Mouse (Mus musculus) kidney, embryonic 15.5 days (tissue): ENCODE measurements around the gene 1700069L16Rik. TPM values are rescaled to one million over a fixed set of nuclear protein-coding genes. Genes with fewer than 3 reads are reported as not detected.

Experiments used
- ATAC-seq: fragments of 200-750 bp; cut with Nextera tagmentation; replicated peaks from 2 replicates; pipeline ENCODE4 v1.8.0; 2017; ENCODE audit warnings: moderate TSS enrichment; ENCODE audit not compliant: low FRiP score
- H3K27ac ChIP-seq: fragments of 300-500 bp; sonication (generic); 2 replicates; pipeline ENCODE4 v1.5.1; 2015; ENCODE audit warnings: mild to moderate bottlenecking, inconsistent platforms
- H3K27me3 ChIP-seq: fragments of 300-500 bp; sonication (generic); 2 replicates; pipeline ENCODE4 v1.6.1; 2015; ENCODE audit warnings: inconsistent platforms
- H3K36me3 ChIP-seq: fragments of 300-500 bp; sonication (generic); 2 replicates; pipeline ENCODE4 v1.6.1; 2015; ENCODE audit warnings: inconsistent platforms
- H3K4me1 ChIP-seq: fragments of 300-500 bp; sonication (generic); 2 replicates; pipeline ENCODE4 v1.6.1; 2015; ENCODE audit warnings: inconsistent platforms
- H3K4me2 ChIP-seq: fragments of 300-500 bp; sonication (generic); 2 replicates; pipeline ENCODE4 v1.6.1; 2015; ENCODE audit warnings: moderate library complexity, mild to moderate bottlenecking, inconsistent platforms
- H3K4me3 ChIP-seq: fragments of 300-500 bp; sonication (generic); replicated peaks from 2 replicates; pipeline ENCODE4 v1.5.1; 2015; ENCODE audit warnings: mild to moderate bottlenecking, inconsistent platforms
- H3K9ac ChIP-seq: fragments of 300-500 bp; sonication (generic); 2 replicates; pipeline ENCODE4 v1.6.1; 2015; ENCODE audit warnings: mild to moderate bottlenecking, inconsistent platforms
- H3K9me3 ChIP-seq: fragments of 300-500 bp; sonication (generic); replicated peaks from 2 replicates; pipeline ENCODE4 v1.6.1; 2016; ENCODE audit warnings: inconsistent platforms
- WGBS: fragments of 180-500 bp; shearing (Covaris S2); methylation state at CpG from one replicate; pipeline ENCODE4 v1.1.7; 2015; ENCODE audit warnings: mixed read lengths; 5-methylcytosine and 5-hydroxymethylcytosine counted together
- polyA plus RNA-seq: library from polyadenylated mRNA; unstranded; fragments of >200 nt; fragmentation: Nextera tagmentation; extraction: Ambion mirVana; gene quantifications from 2 replicates; pipeline ENCODE4 v1.2.1, GENCODE M21; 2015

The 1700069L16Rik gene
- polyA plus RNA-seq, 1 experiment from 2014 or later: not detected

GRCm38 (mm10) chr5:113730641-113731121 lies 6.1 kb upstream of the 1700069L16Rik start:
- ATAC-seq: no peak
- no peaks in the 10 kb centered on the region for H3K36me3 ChIP-seq
- no peak overlapping the region for H3K4me3 ChIP-seq
- no peaks in the 10 kb centered on the region for H3K9me3 ChIP-seq
- H3K27ac ChIP-seq: no peak overlapping the region
- H3K27me3 ChIP-seq: peaks cover 6% of the 10 kb centered on the region
- no peak overlapping the region for H3K4me2 ChIP-seq
- no peak overlapping the region for H3K9ac ChIP-seq
- peaks cover 14% of the 10 kb centered on the region for H3K4me1 ChIP-seq
- WGBS: 40% methylated on average over 7 of the region's 7 CpGs

- H3K9me3 ChIP-seq: no peaks in the 10 kb centered on the region
- H3K4me2 ChIP-seq: no peak overlapping the region
- no peaks in the 10 kb centered on the region for H3K36me3 ChIP-seq
- no peak overlapping the region for H3K9ac ChIP-seq
- H3K27me3 ChIP-seq: peaks cover 10% of the 10 kb centered on the region
- ATAC-seq: no peak
- no peak overlapping the region for H3K4me3 ChIP-seq
- no peak overlapping the region for H3K27ac ChIP-seq
- WGBS: 89% methylated on average over 7 of the region's 7 CpGs
- H3K4me1 ChIP-seq: peaks cover 4% of the 10 kb centered on the region
Measured at GRCm38 (mm10) chr5:113728691-113729090, 4.1 kb upstream of the 1700069L16Rik start.

GRCm38 (mm10) chr5:113728011-113728410 lies 3.4 kb upstream of the 1700069L16Rik start:
- H3K4me3 ChIP-seq: no peak overlapping the region
- H3K27ac ChIP-seq: no peak overlapping the region
- no peak overlapping the region for H3K4me2 ChIP-seq
- ATAC-seq: no peak
- 72% methylated on average over 7 of the region's 7 CpGs for WGBS
- peaks cover 14% of the 10 kb centered on the region for H3K27me3 ChIP-seq
- H3K9me3 ChIP-seq: no peaks in the 10 kb centered on the region
- no peaks in the 10 kb centered on the region for H3K36me3 ChIP-seq
- peaks cover 4% of the 10 kb centered on the region for H3K4me1 ChIP-seq
- no peak overlapping the region for H3K9ac ChIP-seq

GRCm38 (mm10) chr5:113727238-113727637 lies 2.7 kb upstream of the 1700069L16Rik start:
- Histone ChIP-seq H3K27ac (no peak overlapping the region), H3K9ac (no peak overlapping the region), H3K27me3 (peaks cover 14% of the 10 kb centered on the region), H3K9me3 (no peaks in the 10 kb centered on the region), H3K36me3 (no peaks in the 10 kb centered on the region), H3K4me1 (peaks cover 4% of the 10 kb centered on the region), H3K4me2 (no peak overlapping the region), H3K4me3 (no peak overlapping the region)
- 63% methylated on average over 12 of the region's 12 CpGs for WGBS
- ATAC-seq: no peak

GRCm38 (mm10) chr5:113726618-113727017 lies 2.0 kb upstream of the 1700069L16Rik start:
- H3K36me3 ChIP-seq: no peaks in the 10 kb centered on the region
- no peak overlapping the region for H3K9ac ChIP-seq
- WGBS: 79% methylated on average over 6 of the region's 6 CpGs
- peaks cover 4% of the 10 kb centered on the region for H3K4me1 ChIP-seq
- ATAC-seq: no peak
- no peak overlapping the region for H3K4me3 ChIP-seq
- no peak overlapping the region for H3K4me2 ChIP-seq
- no peak overlapping the region for H3K27ac ChIP-seq
- no peaks in the 10 kb centered on the region for H3K9me3 ChIP-seq
- H3K27me3 ChIP-seq: peaks cover 14% of the 10 kb centered on the region

- Histone ChIP-seq H3K27me3 (peaks cover 14% of the 10 kb centered on the region), H3K9ac (no peak overlapping the region), H3K27ac (no peak overlapping the region), H3K4me2 (no peak overlapping the region), H3K4me3 (no peak overlapping the region), H3K9me3 (no peaks in the 10 kb centered on the region), H3K4me1 (no peaks in the 10 kb centered on the region), H3K36me3 (no peaks in the 10 kb centered on the region)
- ATAC-seq: no peak
- WGBS: 62% methylated on average over 12 of the region's 12 CpGs
Measured at GRCm38 (mm10) chr5:113725417-113725816, 845 bp upstream of the 1700069L16Rik start.

GRCm38 (mm10) chr5:113723567-113724237 lies 870 bp downstream of the 1700069L16Rik start:
- no peak overlapping the region for H3K4me3 ChIP-seq

GRCm38 (mm10) chr5:113722224-113723013 lies 2.2 kb downstream of the 1700069L16Rik start:
- Histone ChIP-seq H3K4me1 (no peaks in the 10 kb centered on the region), H3K27me3 (peaks cover 14% of the 10 kb centered on the region), H3K4me2 (no peak overlapping the region), H3K27ac (no peak overlapping the region), H3K9me3 (no peaks in the 10 kb centered on the region), H3K4me3 (no peak overlapping the region), H3K36me3 (no peaks in the 10 kb centered on the region), H3K9ac (no peak overlapping the region)
- no peak for ATAC-seq
- WGBS: 86% methylated on average over 10 of the region's 10 CpGs

More at GRCm38 (mm10) chr5:113723567-113724237, 870 bp downstream of the 1700069L16Rik start:
- Histone ChIP-seq H3K9ac (no peak overlapping the region), H3K27ac (no peak overlapping the region), H3K36me3 (no peaks in the 10 kb centered on the region), H3K9me3 (no peaks in the 10 kb centered on the region), H3K4me2 (no peak overlapping the region), H3K27me3 (peaks cover 14% of the 10 kb centered on the region), H3K4me1 (no peaks in the 10 kb centered on the region)
- no peak for ATAC-seq
- WGBS: 34% methylated on average over 8 of the region's 8 CpGs

GRCm38 (mm10) chr5:113719221-113719661 lies 5.3 kb downstream of the 1700069L16Rik start:
- ATAC-seq: no peak
- Histone ChIP-seq H3K4me3 (no peak overlapping the region), H3K9ac (no peak overlapping the region), H3K4me1 (0 out of 2 replicates have a peak, but pooled peaks cover 2% of the 10 kb centered on the region), H3K27me3 (peaks cover 8% of the 10 kb centered on the region; the same call in 1 of the 2 replicates), H3K4me2 (no peak overlapping the region), H3K9me3 (no peaks in the 10 kb centered on the region), H3K36me3 (no peaks in the 10 kb centered on the region), H3K27ac (no peak overlapping the region)
- 81% methylated on average over 8 of the region's 8 CpGs for WGBS

- no peak for ATAC-seq
- WGBS: 10% methylated on average over 12 of the region's 12 CpGs
Measured at GRCm38 (mm10) chr5:113716581-113717388, 7.8 kb downstream of the 1700069L16Rik start.

GRCm38 (mm10) chr5:113712861-113713260 lies 11.7 kb downstream of the 1700069L16Rik start:
- Histone ChIP-seq H3K4me2 (no peak overlapping the region), H3K27me3 (no peaks in the 10 kb centered on the region), H3K4me3 (no peak overlapping the region), H3K9me3 (no peaks in the 10 kb centered on the region), H3K36me3 (no peaks in the 10 kb centered on the region), H3K27ac (no peak overlapping the region), H3K9ac (no peak overlapping the region), H3K4me1 (0 out of 2 replicates have a peak, but pooled peaks cover 2% of the 10 kb centered on the region)
- ATAC-seq: no peak
- 73% methylated on average over 2 of the region's 2 CpGs for whole genome bisulfite sequencing

More at GRCm38 (mm10) chr5:113716581-113717388, 7.8 kb downstream of the 1700069L16Rik start:
- Histone ChIP-seq H3K4me2 (no peak overlapping the region), H3K4me3 (no peak overlapping the region), H3K9me3 (no peaks in the 10 kb centered on the region), H3K27ac (no peak overlapping the region), H3K36me3 (no peaks in the 10 kb centered on the region), H3K27me3 (no peaks in the 10 kb centered on the region), H3K9ac (no peak overlapping the region), H3K4me1 (0 out of 2 replicates have a peak, but pooled peaks cover 2% of the 10 kb centered on the region)
